Mouse (Mus musculus) cerebellum, adult 18-20 months (tissue): ENCODE data around the gene Cep350.

Experiments
- DNase-seq, 2 experiments: peaks; one replicate each; pipeline ENCODE4 v3.0.0; 2021

The Cep350 gene

GRCm38 (mm10) chr1:155973068-155973718 is at the start of gene Cep350:
Cep350 (minus strand) TSS chr1:155973255.
- DNase-seq, result peak; percentile 96 to 98

DNA sequence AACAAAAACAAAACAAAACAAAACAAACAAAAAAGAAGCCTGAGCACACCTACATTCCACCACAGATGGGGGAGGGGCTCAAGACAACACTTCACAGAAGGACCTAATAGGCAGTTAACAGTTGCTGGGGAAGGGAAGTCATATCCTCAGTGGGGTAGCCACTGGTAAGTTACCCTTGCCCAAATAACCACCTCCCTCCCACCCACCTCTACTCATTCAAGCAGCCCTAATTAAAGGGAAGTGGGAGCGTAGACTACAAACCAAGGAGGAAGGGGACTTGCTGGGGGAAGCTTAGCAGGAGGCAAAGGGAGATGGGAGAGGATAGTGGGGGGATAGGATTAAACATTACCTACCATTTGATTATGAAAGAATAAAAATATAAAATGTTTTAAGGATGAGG is 47.3 kb upstream of the Cep350 start:
- DNase-seq, result no peak

DNA sequence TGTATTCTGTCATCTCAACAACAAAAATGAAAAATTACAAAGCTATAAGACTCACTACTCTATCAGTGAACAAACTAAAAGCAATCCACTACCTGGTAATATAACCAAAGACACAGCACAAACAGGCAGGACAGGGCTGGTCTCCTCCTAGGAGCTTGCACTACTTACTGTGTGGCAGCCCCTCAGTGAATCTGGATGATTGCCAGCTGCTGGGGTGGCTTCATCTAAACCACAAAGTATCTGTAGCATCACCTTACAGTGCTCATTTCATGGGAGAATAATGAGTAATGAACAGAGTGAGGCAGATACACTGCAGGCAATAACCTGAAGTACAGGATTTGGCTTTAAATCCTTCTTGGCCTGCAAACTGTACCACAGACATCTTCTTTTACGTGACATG is 46.7 kb upstream of the Cep350 start:
- DNase-seq, result no peak

GRCm38 (mm10) chr1:156009003-156009402 is 35.9 kb upstream of the Cep350 start:
- no peak for DNase-seq

- no peak for DNase-seq
These were observed 32.9 kb upstream of the Cep350 start for GRCm38 (mm10) chr1:156005906-156006305.

- DNase-seq, result no peak
These were observed 30.3 kb upstream of the Cep350 start for GRCm38 (mm10) chr1:156003201-156003935.

DNA sequence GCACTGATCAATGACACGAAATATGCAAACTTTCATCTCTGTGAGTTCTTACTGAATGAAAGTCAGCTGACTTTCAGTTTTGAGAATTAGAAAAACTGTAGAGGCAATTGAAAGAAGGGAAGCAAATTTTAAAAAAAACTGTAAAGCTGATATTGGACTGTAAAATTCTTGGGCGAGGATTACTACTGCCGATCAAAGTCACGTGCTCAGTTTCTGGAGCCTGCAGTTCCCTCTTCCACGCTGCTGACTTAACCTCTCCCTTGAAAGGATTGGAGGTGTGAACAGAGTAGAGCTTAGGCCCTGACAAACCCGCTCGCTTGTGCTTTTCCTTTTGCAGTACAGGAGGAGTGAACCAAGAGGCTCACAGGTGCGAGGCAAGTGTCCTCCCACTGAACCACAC is 29.3 kb upstream of the Cep350 start:
- no peak for DNase-seq

- DNase-seq, result no peak
These were observed 22.6 kb upstream of the Cep350 start for GRCm38 (mm10) chr1:155995612-155996011.

DNA sequence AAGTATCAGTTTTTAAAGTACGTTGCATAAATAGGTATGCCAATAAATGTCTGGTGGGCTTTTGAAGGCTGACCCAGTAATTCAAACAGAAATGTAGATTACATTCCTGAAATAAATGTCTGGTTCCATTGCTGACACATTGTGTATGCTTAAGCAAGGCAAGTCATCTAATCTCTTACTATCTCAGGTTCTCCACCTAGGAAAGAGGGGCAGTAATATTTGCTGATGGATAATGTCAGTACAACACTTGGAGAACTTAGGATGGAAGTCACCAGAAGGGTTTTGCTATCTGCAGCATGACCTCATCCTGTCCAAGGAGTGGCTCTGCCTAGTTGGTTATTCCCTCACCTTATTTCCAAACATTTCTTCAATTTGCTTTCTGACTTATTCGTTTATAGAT is 21.5 kb upstream of the Cep350 start:
- no peak for DNase-seq

DNA sequence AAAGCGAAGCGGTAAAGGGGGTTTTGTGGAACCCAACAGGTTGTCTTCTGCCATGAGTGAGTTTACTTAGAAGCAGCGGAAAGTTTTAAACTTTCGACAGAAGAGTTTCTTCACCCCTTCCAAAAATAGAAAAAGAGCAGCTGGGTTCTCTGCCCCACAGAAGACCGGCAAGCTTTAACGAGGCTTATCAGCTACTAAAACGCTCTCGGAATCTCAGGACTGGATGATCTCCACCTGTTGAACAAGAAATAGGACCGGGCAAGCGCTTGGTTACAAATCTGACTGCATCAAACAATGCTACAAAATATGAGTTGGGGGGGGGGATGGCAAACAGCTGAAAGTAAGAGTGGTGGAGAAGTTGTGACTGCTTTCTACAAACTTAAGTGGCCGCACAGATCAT is 17.3 kb upstream of the Cep350 start:
- no peak for DNase-seq

- DNase-seq, result no peak
These were observed 16.3 kb upstream of the Cep350 start for GRCm38 (mm10) chr1:155989387-155989786.

- DNase-seq, result no peak
These were observed 14.6 kb upstream of the Cep350 start for GRCm38 (mm10) chr1:155987625-155988024.

- no peak for DNase-seq
These were observed 1.9 kb upstream of the Cep350 start for GRCm38 (mm10) chr1:155974931-155975330.

- peak; percentile 24 to 52 for DNase-seq
These were observed 794 bp upstream of the Cep350 start for GRCm38 (mm10) chr1:155973719-155974379.

DNA sequence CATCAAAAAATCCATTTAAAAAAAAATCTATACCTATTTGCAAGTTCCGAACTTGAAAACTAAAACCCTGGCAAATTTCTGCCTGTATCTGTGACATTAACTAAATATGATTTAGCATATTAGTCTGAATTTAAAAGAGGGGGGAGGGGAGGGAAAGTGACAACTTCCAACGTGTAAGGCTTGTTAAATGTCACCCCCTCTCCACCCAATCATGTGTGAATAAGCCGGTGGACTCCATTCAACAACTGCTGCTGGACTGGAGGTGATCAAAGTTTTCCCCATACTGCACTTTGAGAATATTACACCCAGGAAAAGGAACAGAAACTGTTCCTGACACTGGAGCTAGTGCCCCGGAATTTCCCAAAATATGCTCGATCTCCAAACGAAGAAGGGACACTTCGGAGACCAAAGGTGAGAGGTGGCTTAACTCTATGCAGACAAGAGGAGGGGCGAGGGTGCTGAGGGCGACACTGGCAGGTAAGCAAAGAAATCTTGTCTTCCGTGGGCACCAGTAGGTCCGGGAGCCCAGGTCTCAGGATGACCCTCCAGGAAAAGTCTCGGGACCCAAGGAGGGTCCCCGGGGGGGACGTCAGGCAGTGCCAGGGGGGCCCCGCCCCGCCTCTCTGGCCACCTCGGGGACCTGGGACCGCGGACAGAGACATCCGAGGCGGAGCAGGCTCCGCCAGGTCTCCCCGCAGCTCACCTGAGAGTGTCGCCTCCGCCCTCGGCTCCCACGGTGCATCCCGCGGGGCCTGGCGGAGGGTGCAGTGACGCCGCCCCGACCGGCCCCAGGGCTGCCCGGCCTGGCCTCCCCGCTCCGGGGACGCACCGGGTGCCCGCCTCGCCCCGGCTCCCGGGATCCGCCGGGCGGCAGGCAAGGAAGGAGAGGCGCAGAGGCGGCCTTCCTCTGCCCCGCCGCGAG is 648 bp downstream of the Cep350 start:
- peak in 1 of 2 experiments; percentile 59 for DNase-seq

DNA sequence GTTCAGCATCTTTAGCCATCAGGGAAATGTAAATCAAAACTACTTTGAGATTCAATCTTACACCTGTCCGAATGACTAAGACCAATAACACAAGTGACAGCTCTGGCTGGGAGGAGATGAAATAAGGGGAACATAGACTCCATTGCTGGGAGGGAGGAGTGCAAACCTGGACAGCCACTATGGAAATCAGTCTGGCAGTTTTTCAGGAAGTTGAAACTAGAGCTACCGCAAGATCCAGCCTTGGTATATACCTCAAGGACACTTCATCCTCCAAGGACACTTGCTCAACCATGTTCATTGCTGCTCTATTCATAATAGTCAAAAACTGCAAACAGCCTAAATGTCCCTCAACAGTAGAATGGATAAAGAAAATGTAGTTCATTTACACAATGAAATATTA is 23.9 kb downstream of the Cep350 start:
- DNase-seq, result no peak

- DNase-seq, result no peak
These were observed 28.7 kb downstream of the Cep350 start for GRCm38 (mm10) chr1:155944361-155944760.

GRCm38 (mm10) chr1:155937416-155937815 is 35.6 kb downstream of the Cep350 start:
- DNase-seq, result no peak

DNA sequence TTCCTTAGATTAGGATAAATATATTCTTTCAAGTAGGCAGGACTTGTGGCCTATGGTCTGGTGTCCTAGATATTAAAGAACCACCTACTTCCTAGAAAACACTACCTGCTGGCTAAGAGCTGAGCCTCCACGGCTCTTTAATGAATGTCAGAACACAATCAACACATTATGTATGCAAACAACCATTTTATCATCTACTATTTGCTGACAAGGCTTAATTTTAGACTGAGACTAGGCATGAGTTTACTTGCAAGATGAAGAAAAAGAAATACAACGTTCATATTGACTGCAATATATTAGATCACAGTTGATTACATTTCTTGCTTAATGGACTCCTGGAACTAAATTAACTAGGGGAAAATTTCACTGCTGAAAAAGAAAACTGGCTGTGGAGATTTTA is 38.4 kb downstream of the Cep350 start:
- DNase-seq, result no peak

GRCm38 (mm10) chr1:155903561-155903960 is 69.5 kb downstream of the Cep350 start:
- DNase-seq, result no peak

DNA sequence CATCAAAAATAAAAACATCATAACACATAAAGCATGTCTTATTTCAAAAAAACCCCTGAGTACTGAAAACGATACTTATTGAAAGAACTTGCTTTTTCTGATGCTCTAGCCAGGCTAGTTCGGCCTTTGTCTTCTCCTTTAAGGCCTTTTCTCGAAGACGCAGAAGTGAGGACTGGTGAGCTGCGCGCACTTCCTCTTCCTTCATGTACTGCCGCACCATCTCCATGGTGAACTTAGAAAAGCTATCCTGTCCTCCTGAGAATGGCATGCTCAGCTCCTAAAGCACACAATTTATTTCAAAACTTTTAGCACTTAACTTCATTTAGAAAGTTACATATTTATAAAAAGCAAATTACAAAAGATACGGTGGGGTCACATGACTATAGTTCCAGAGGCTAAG is 71.7 kb downstream of the Cep350 start:
- DNase-seq, result no peak

GRCm38 (mm10) chr1:155894382-155894781 is 78.7 kb downstream of the Cep350 start:
- DNase-seq, result no peak

GRCm38 (mm10) chr1:155886846-155887245 is 86.2 kb downstream of the Cep350 start:
- no peak for DNase-seq
